Mouse (Mus musculus) cerebellum, adult 11-12 months (tissue): ENCODE measurements at regions not wholly inside any gene's neighbourhood (a gene's known extent, or its start where the extent isn't known, plus 50 kb on each side); places are given as distances from the start of the nearest gene placed in this dataset.

Source experiments
- DNase-seq: peaks from one replicate; pipeline ENCODE4 v3.0.0; 2022

DNA sequence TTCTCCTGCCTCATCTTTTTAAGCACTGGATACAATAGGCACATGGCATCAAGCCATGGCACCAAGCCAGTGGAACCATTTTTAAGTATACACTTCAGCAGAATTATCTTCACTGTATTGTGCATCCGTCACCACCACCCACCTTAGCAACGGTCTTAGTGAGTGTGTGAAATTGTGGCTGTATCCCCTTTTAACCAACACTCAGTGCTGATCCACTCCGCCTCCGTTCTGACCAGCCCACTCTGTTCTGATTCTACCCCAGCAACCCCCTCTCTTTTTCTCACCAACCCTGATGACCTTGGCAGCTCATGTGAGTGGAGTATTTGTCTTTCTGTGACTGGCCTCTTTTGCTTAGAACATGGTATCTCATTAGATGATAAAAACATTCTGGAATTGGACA lies 662.2 kb downstream of the Zfp706 start:
- no peak for DNase-seq

DNA sequence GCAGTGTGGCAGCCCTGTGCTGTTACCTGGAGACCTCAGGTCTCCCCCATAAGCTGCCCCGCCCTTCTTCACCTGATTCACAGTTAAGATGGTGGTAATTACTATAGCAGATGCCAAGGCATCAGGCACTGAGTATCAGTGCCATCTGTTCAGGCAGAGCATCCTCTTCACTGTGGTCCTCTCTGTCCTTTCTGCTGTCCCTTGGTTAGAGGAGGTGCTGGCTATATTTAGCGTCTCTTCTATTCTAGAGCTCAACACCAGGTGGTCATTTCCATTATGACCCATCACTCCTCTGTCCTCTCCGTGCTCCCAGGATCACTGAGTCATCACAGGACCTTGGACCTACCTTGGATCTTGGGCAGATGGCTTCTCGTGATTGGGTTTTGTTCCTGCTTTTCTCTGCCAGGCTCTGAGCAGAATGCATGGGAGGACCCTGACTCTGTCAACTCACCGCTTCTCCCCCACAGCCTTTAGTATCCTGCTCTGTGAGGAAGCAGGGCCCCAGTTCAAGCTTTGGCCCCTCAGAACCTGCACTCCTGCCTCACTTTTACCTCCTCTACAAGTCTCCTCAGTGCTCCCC lies 667.5 kb downstream of the Zfp706 start:
- DNase-seq, result peak; percentile 82

DNA sequence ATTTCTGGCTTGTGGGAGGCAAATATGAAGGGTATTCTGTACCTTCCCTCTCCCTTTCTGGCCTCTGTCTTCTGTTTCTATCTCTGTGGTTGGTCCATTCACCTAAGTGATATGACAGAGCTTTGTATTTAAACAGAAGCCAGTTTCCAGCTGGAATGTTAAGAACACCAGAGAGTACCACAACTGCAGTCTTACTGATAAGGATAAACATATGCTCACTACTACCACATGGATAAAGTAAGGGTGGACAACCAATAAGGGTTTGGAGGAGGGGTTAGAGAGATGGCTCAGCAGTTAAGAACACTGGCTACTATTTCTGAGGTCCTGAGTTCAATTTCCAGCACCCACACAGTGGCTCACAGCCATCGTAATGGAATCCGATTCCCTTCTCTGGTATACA lies 668.8 kb downstream of the Zfp706 start:
- DNase-seq, result no peak

DNA sequence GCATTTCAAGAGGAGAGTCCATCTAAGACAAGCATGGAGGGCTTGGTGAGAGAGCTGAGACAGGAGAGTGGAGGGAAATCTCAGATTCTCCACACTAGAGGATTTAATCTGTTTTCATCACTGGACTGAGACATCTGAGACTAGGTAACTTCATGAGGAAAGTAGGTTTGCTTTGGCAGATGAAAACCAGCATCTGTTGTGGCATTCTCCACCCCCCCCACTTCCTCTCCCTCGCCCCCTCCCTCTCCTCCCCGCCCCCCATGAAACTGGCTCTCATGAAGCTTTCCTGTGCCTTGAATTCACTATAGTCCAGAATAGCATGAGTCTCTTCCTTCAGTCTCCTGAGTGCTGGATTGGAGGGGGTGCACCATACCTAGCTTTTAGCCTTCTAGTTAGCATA lies 670.7 kb downstream of the Zfp706 start:
- DNase-seq, result no peak

DNA sequence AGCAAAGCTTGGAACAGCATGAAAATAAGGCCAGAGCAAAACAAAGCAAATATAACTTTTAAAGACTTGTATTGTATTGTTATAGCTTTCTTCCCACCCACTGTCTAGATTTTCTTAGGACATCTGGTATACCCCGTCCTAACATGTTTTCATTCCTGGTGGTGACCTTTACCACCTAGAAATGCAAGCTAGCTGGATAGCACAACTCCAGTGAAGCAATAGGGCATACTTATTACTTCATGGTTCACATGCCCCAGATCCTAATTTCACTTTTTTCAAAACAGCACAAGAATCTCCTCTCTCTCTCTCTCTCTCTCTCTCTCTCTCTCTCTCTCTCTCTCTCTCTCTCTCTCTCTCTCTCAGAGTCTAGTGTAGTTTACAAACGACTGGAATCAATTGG lies 672.5 kb downstream of the Zfp706 start:
- DNase-seq, result no peak

DNA sequence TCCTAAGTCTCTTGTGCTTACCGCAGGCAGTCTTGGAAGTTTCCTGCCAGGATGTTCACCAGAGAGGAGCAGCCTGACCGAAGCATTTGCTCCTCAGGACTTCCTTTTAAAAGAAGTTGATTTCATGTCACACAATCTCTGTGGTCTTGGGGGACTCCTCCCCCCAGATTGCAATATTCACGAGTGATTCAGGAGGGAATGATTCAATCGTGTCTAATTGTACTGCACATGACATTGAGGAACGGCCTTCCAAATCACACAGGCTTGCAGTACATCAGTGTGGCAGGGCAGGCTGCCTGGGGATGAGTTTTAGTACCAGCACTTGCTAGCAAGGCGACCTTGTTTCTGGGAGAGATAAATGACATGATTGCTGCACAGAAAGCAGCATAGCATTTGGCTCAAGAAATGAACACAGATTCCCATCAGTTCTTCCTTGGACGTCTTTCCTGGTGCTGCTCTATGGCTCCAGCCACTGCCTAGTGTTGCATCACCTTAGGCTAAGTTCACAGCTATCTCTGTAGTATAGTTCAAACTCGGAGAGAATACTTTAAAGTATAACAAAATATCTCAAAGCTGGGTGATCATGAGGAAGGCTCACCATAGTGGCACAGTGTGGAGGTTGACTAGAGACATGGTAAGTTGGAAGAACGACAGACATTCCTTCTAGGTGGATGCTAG lies 673.0 kb downstream of the Zfp706 start:
- DNase-seq, result no peak

DNA sequence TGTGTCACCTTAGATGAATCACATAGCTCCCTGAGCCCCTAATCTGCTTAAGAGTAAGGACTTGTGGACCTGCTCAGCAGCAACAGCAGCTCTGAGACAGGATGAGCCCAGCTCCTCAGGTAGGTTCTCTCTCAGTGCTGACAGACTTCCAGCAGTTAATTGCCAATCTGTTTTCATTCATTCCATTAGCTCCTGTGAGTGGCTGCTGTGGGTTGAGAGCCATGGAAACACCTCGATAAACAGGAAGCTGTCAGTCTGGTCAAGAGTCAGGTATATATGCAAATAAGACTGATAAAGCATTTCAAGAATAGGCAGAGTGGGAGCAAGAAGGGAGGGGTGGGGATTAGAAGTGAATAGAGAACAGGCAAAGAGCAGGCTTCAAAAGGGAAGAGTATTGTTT lies 673.7 kb downstream of the Zfp706 start:
- no peak for DNase-seq

DNA sequence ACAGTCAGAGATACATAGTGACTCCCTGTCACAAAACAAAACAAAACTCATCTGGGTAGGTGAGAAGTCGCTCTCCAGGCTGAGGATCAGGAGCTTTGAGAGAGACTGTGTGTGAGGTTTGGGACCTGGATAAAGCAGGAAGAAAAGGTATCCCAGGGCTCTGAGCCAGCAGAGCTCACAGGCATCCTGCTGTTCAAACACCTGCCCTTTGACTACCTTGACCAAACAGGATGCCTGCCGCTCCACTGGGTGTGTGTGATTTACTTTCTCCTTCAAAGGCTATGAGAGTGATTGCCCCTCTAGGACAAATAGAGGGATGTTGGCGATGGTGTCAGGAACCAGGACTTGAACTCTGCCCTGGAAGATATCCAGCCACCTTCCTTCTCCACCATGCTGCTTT lies 674.3 kb downstream of the Zfp706 start:
- peak; percentile 71 for DNase-seq
